Comparison of ENCODE assay signal across 27 mouse cellular contexts in genomic region chr19:12459516-12459915, GRCm38 (mm10). TPM values are rescaled to one million over a fixed set of nuclear protein-coding genes. Genes with fewer than 3 reads are reported as not detected.
DNase-seq lines count a peak whose midpoint lies in the region; ATAC-seq and TF ChIP-seq lines count a peak whose summit lies in the region.
"Had no signal": no experiment of that assay in that cellular context is flagged by ENCODE, and none has a peak within 500 bp of the region (broad histone marks: within the 10 kb centered on the region; RNA-seq: fewer than 3 reads in every experiment).

No protein-coding gene starts in this region.

- no peaks in the 10 kb centered on the region for H3K27me3 ChIP-seq in forebrain, embryonic 11.5 days (ENCODE audit: control insufficient read depth, insufficient read depth, low read length)
- H3K27me3 ChIP-seq in forebrain, postnatal 0 days (ENCODE audit: insufficient read depth, low read length): no peaks in the 10 kb centered on the region
- H3K27me3 ChIP-seq in lung, postnatal 0 days (replicated peaks; ENCODE audit: insufficient read depth, low read length): no peaks in the 10 kb centered on the region
- H3K27me3 ChIP-seq: embryonic facial prominence, embryonic 12.5 days; forebrain, embryonic 12.5 days had no signal

- DNase-seq in forebrain, embryonic 11.5 days (ENCODE audit: low spot score): peak; percentile 23
- DNase-seq in forebrain, postnatal 0 days: no peak
- DNase-seq in lung, postnatal 0 days (ENCODE audit: low spot score): no peak
- no peak for DNase-seq in lung, postnatal 10 days
- DNase-seq in A20 (ENCODE audit: low read depth, low spot score): peak; percentile 85
- no peak for DNase-seq in adrenal gland, postnatal 4 days (ENCODE audit: low spot score in 2 of 2)
- no peak for DNase-seq in urinary bladder, postnatal 4 days (ENCODE audit: low spot score in 2 of 2)
- DNase-seq: adrenal gland, adult 8-10 months; adrenal gland, postnatal 14 days; adrenal gland, postnatal 36 days; cerebellum, adult 11-12 months; cerebellum, adult 2 months; cerebellum, adult 9-10 months; cerebellum, postnatal 10 days; cerebellum, postnatal 25 days had no signal

- 85% methylated on average over 4 of the region's 4 CpGs for WGBS in forebrain, embryonic 11.5 days
- 80% methylated on average over 4 of the region's 4 CpGs for WGBS in forebrain, postnatal 0 days
- 67% methylated on average over 4 of the region's 4 CpGs for WGBS in lung, postnatal 0 days

- no peaks in the 10 kb centered on the region for H3K9me3 ChIP-seq in forebrain, embryonic 11.5 days (ENCODE audit: control insufficient read depth, low read length)
- H3K9me3 ChIP-seq in forebrain, postnatal 0 days (ENCODE audit: low read length): no peaks in the 10 kb centered on the region
- H3K9me3 ChIP-seq in lung, postnatal 0 days (ENCODE audit: low read length): no peaks in the 10 kb centered on the region
- H3K9me3 ChIP-seq: embryonic facial prominence, embryonic 10.5 days; embryonic facial prominence, embryonic 12.5 days; forebrain, embryonic 12.5 days; G1E had no signal

- no peak for TF ChIP-seq CTCF in forebrain, postnatal 0 days (IDR thresholded peaks at IDR 0.05; ENCODE audit: low read depth)
- no peak for TF ChIP-seq CTCF in lung, postnatal 0 days (IDR thresholded peaks at IDR 0.05)
- no peak for TF ChIP-seq CTCF in bone marrow macrophage, adult 2 months (IDR thresholded peaks at IDR 0.05; ENCODE audit: low read depth, low read length)

- no peak overlapping the region for H3K4me2 ChIP-seq in forebrain, embryonic 11.5 days (ENCODE audit: low read depth, low read length, severe bottlenecking)
- no peak overlapping the region for H3K4me2 ChIP-seq in forebrain, postnatal 0 days (ENCODE audit: low read depth)
- no peak overlapping the region for H3K4me2 ChIP-seq in lung, postnatal 0 days (replicated peaks; ENCODE audit: low read depth, low read length)
- H3K4me2 ChIP-seq: embryonic facial prominence, embryonic 12.5 days; forebrain, embryonic 12.5 days had no signal

- no peak overlapping the region for H3K9ac ChIP-seq in forebrain, embryonic 11.5 days (ENCODE audit: low read length)
- H3K9ac ChIP-seq in forebrain, postnatal 0 days: no peak overlapping the region
- no peak overlapping the region for H3K9ac ChIP-seq in lung, postnatal 0 days (replicated peaks; ENCODE audit: low read depth)
- H3K9ac ChIP-seq: embryonic facial prominence, embryonic 12.5 days; forebrain, embryonic 12.5 days had no signal

- no peak overlapping the region for H3K4me3 ChIP-seq in forebrain, embryonic 11.5 days (ENCODE audit: low read depth, low read length)
- H3K4me3 ChIP-seq in forebrain, postnatal 0 days (ENCODE audit: low read depth, low read length): no peak overlapping the region
- no peak overlapping the region for H3K4me3 ChIP-seq in lung, postnatal 0 days (ENCODE audit: low read depth, low read length)
- H3K4me3 ChIP-seq in bone marrow macrophage, adult 2 months (ENCODE audit: insufficient read depth, low read length): no peak overlapping the region
- H3K4me3 ChIP-seq: embryonic facial prominence, embryonic 10.5 days; embryonic facial prominence, embryonic 12.5 days; forebrain, embryonic 12.5 days had no signal

- no peaks in the 10 kb centered on the region for H3K36me3 ChIP-seq in forebrain, embryonic 11.5 days (ENCODE audit: control insufficient read depth, insufficient read depth, low read length)
- H3K36me3 ChIP-seq in forebrain, postnatal 0 days (ENCODE audit: insufficient read depth): no peaks in the 10 kb centered on the region; the same call in 1 of the 2 replicates
- no peaks in the 10 kb centered on the region for H3K36me3 ChIP-seq in lung, postnatal 0 days (ENCODE audit: insufficient read depth, low read length)
- H3K36me3 ChIP-seq: embryonic facial prominence, embryonic 10.5 days; embryonic facial prominence, embryonic 12.5 days; forebrain, embryonic 12.5 days; G1E had no signal

- TF ChIP-seq EP300 in lung, postnatal 0 days (IDR thresholded peaks at IDR 0.05): no peak

- no peaks in the 10 kb centered on the region for H3K4me1 ChIP-seq in forebrain, embryonic 11.5 days (replicated peaks; ENCODE audit: control insufficient read depth, insufficient read depth, low read length)
- H3K4me1 ChIP-seq in forebrain, postnatal 0 days (ENCODE audit: insufficient read depth): no peaks in the 10 kb centered on the region
- H3K4me1 ChIP-seq in lung, postnatal 0 days (ENCODE audit: insufficient read depth, low read depth, low read length): peaks cover 8% of the 10 kb centered on the region; the same call in 1 of the 2 replicates
- H3K4me1 ChIP-seq in bone marrow macrophage, adult 2 months (ENCODE audit: control insufficient read depth, insufficient read depth, low read length): peaks cover 20% of the 10 kb centered on the region
- H3K4me1 ChIP-seq: embryonic facial prominence, embryonic 12.5 days had no signal

- ATAC-seq in forebrain, embryonic 11.5 days (replicated peaks; ENCODE audit: low FRiP score): no peak
- no peak for ATAC-seq in forebrain, postnatal 0 days
- ATAC-seq in lung, postnatal 0 days: no peak
- ATAC-seq: activated CD4-positive, CD25-positive, alpha-beta regulatory T cell, adult 4 months; forebrain, embryonic 14.5 days; forebrain, embryonic 16.5 days; Patski had no signal

- H3K27ac ChIP-seq in forebrain, embryonic 11.5 days (ENCODE audit: low read depth, low read length): no peak overlapping the region
- no peak overlapping the region for H3K27ac ChIP-seq in forebrain, postnatal 0 days (ENCODE audit: low read depth, low read length)
- peak overlapping the region; percentile 32; the same call in 1 of the 2 replicates for H3K27ac ChIP-seq in lung, postnatal 0 days (ENCODE audit: low read length)
- peak overlapping the region; percentile 100 for H3K27ac ChIP-seq in bone marrow macrophage, adult 2 months (ENCODE audit: insufficient read depth, low read depth, low read length)
- H3K27ac ChIP-seq: embryonic facial prominence, embryonic 10.5 days; embryonic facial prominence, embryonic 12.5 days; forebrain, embryonic 12.5 days had no signal

- no peak for TF ChIP-seq POLR2A in bone marrow macrophage, adult 2 months (IDR thresholded peaks at IDR 0.05; ENCODE audit: borderline replicate concordance, low read depth, low read length)

RNA-seq across cellular contexts. Expression of gene Mpeg1, which starts 1.1 kb away (rescaled TPM):
- 0.28 and 0.41 TPM in 2 replicates for polyA plus RNA-seq in forebrain, embryonic 11.5 days (2014; fragmentation: Nextera tagmentation; extraction: Ambion mirVana)
- 3.2 and 3.5 TPM in 2 replicates for total RNA-seq in forebrain, postnatal 0 days (2014; rRNA removed)
- polyA plus RNA-seq in forebrain, postnatal 0 days (2015; fragmentation: Nextera tagmentation; extraction: Ambion mirVana): 0.63 and 1.1 TPM in 2 replicates
- polyA plus RNA-seq in lung, postnatal 0 days (2015; fragmentation: Nextera tagmentation; extraction: Ambion mirVana): 5.5 and 6.3 TPM in 2 replicates
- polyA plus RNA-seq in bone marrow macrophage, adult 2 months (2012; ENCODE audit: insufficient read depth, insufficient read length, missing spikeins): 2,155 and 2,361 TPM in 2 replicates
- 10 to 100 TPM; 22.3 to 23.5 TPM for total RNA-seq in adrenal gland, postnatal 4 days (2021)
- polyA plus RNA-seq: G1E had no signal

RNA-seq across cellular contexts. Expression of gene Pfpl, which starts 31.8 kb away (rescaled TPM):
- not detected in 2 replicates for polyA plus RNA-seq in forebrain, embryonic 11.5 days (2014; fragmentation: Nextera tagmentation; extraction: Ambion mirVana)
- total RNA-seq in forebrain, postnatal 0 days (2014; rRNA removed): not detected in 2 replicates
- polyA plus RNA-seq in forebrain, postnatal 0 days (2015; fragmentation: Nextera tagmentation; extraction: Ambion mirVana): 0.04 TPM in 1 of 2 replicates, not detected in the other
- not detected in 2 replicates for polyA plus RNA-seq in lung, postnatal 0 days (2015; fragmentation: Nextera tagmentation; extraction: Ambion mirVana)
- polyA plus RNA-seq in bone marrow macrophage, adult 2 months (2012; ENCODE audit: insufficient read depth, insufficient read length, missing spikeins): not detected in 2 replicates
- not detected for total RNA-seq in adrenal gland, postnatal 4 days (2021)
- total RNA-seq: adrenal gland, adult 18-20 months; adrenal gland, adult 8-10 months; adrenal gland, postnatal 14 days; adrenal gland, postnatal 36 days had no signal
- polyA plus RNA-seq: C2C12; cerebellum, adult 2 months; cortical plate, adult 2 months; embryonic facial prominence, embryonic 10.5 days; embryonic facial prominence, embryonic 12.5 days; forebrain, embryonic 12.5 days; forebrain, embryonic 14.5 days; forebrain, embryonic 16.5 days; G1E; Patski had no signal

RNA-seq across cellular contexts. Expression of gene Dtx4, which starts 41.7 kb away (rescaled TPM):
- 39.8 and 40.2 TPM in 2 replicates for polyA plus RNA-seq in forebrain, embryonic 11.5 days (2014; fragmentation: Nextera tagmentation; extraction: Ambion mirVana)
- total RNA-seq in forebrain, postnatal 0 days (2014; rRNA removed): 43.2 and 48.8 TPM in 2 replicates
- 20.6 and 21.2 TPM in 2 replicates for polyA plus RNA-seq in forebrain, postnatal 0 days (2015; fragmentation: Nextera tagmentation; extraction: Ambion mirVana)
- polyA plus RNA-seq in lung, postnatal 0 days (2015; fragmentation: Nextera tagmentation; extraction: Ambion mirVana): 8.4 and 8.7 TPM in 2 replicates
- 18.5 and 19.3 TPM in 2 replicates for polyA plus RNA-seq in bone marrow macrophage, adult 2 months (2012; ENCODE audit: insufficient read depth, insufficient read length, missing spikeins)
- total RNA-seq in adrenal gland, postnatal 4 days (2021): 10 to 100 TPM; 32.1 to 33.4 TPM
- polyA plus RNA-seq: G1E had no signal

RNA-seq across cellular contexts. Expression of gene Olfr1441, which starts 42.3 kb away (rescaled TPM):
- polyA plus RNA-seq in forebrain, embryonic 11.5 days (2014; fragmentation: Nextera tagmentation; extraction: Ambion mirVana): not detected in 2 replicates
- not detected in 2 replicates for total RNA-seq in forebrain, postnatal 0 days (2014; rRNA removed)
- not detected in 2 replicates for polyA plus RNA-seq in forebrain, postnatal 0 days (2015; fragmentation: Nextera tagmentation; extraction: Ambion mirVana)
- polyA plus RNA-seq in lung, postnatal 0 days (2015; fragmentation: Nextera tagmentation; extraction: Ambion mirVana): not detected in 2 replicates
- polyA plus RNA-seq in bone marrow macrophage, adult 2 months (2012; ENCODE audit: insufficient read depth, insufficient read length, missing spikeins): not detected in 2 replicates
- total RNA-seq in adrenal gland, postnatal 4 days (2021): not detected
- total RNA-seq: adrenal gland, adult 18-20 months; adrenal gland, adult 8-10 months; adrenal gland, postnatal 14 days; adrenal gland, postnatal 36 days had no signal
- polyA plus RNA-seq: activated CD4-positive, CD25-positive, alpha-beta regulatory T cell, adult 4 months; C2C12; cerebellum, adult 2 months; cortical plate, adult 2 months; embryonic facial prominence, embryonic 10.5 days; embryonic facial prominence, embryonic 12.5 days; forebrain, embryonic 12.5 days; forebrain, embryonic 14.5 days; forebrain, embryonic 16.5 days; G1E; Patski had no signal

Comparison
In these comparisons a context has a peak if more than half of its experiments do, and no peak if none do; other contexts are left out.
1. DNase-seq: peak in forebrain, embryonic 11.5 days (single experiment) and A20 (single experiment); none in forebrain, postnatal 0 days (single experiment), lung, postnatal 0 days (single experiment), lung, postnatal 10 days (single experiment), adrenal gland, postnatal 4 days (0 of 2) and urinary bladder, postnatal 4 days (0 of 2).
2. H3K27ac ChIP-seq: peak in lung, postnatal 0 days (single experiment) and bone marrow macrophage, adult 2 months (single experiment); none in forebrain, embryonic 11.5 days (single experiment) and forebrain, postnatal 0 days (single experiment).
3. RNA of gene Mpeg1, which starts 1.1 kb away (polyA plus RNA-seq): 2,155 to 2,361 TPM in bone marrow macrophage, adult 2 months; 5.5 to 6.3 TPM in lung, postnatal 0 days, 0.63 to 1.1 TPM in forebrain, postnatal 0 days and 0.28 to 0.41 TPM in forebrain, embryonic 11.5 days; every median in the first group is over 100 times any median in the second.